Mouse (Mus musculus) myocyte (in vitro differentiated cells): Measurements from ENCODE around the gene Gnaz.

Source experiments
- CEBPB ChIP-seq: IDR thresholded peaks from 2 replicates; pipeline ENCODE4 v1.6.1; 2011; ENCODE audit warnings: mild to moderate bottlenecking, moderate library complexity; ENCODE audit not compliant: poor library complexity, insufficient read depth, severe bottlenecking
- MAX ChIP-seq: IDR thresholded peaks from one replicate; pipeline ENCODE4 v1.6.1; 2011; ENCODE audit warnings: low read depth, mild to moderate bottlenecking, control low read depth
- MYOD1 ChIP-seq, 3 experiments: IDR thresholded peaks; one replicate each; pipeline ENCODE4 v1.6.1; 2011; ENCODE audit warnings: control low read depth in 2 of 3, low read depth in 2 of 3, mild to moderate bottlenecking in 2 of 3, moderate library complexity in 1 of 3; ENCODE audit not compliant: insufficient read length in 2 of 3, control insufficient read depth in 1 of 3
- POLR2A ChIP-seq: IDR thresholded peaks from one replicate; pipeline ENCODE4 v1.6.1; 2011; ENCODE audit warnings: low read depth, mild to moderate bottlenecking, control low read depth, moderate library complexity; ENCODE audit not compliant: insufficient read length
- USF1 ChIP-seq: IDR thresholded peaks from one replicate; pipeline ENCODE4 v1.6.1; 2011; ENCODE audit warnings: low read depth, mild to moderate bottlenecking, control low read depth, moderate library complexity

DNA sequence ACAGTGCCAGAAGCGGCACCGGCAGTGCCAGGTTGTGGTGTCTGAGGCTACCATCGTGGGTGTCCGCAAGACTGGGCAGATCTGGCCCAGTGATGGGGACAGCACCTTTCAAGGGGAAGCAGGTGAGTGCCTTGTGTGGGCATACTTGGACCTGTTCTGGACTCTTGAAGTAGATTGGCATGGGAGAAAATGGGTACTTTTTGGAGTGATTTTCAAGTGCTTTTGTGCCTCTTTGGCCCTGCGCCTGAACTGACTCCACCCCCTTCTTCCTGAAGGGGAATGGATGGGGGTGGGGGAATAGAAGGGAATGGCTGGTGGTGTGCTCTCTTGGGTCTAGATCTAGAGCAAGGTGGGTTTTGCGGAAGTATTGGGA is 95.2 kb downstream of the Gnaz start:
- TF ChIP-seq MAX: no peak
- no peak for TF ChIP-seq POLR2A
- TF ChIP-seq MYOD1 (IDR thresholded peaks at IDR 0.05; ENCODE audit: control insufficient read depth in 1 of 3, insufficient read length in 2 of 3, low read depth in 2 of 3): no peak
- no peak for TF ChIP-seq USF1
- no peak for TF ChIP-seq CEBPB
